Mouse (Mus musculus): ENCODE data around the gene Inka1. TPM values are rescaled to one million over a fixed set of nuclear protein-coding genes. Genes with fewer than 3 reads are reported as not detected.

The Inka1 gene
- polyA plus RNA-seq, 1 experiment from 2014 or later, result 18.7 TPM

GRCm38 (mm10) chr9:107987950-107988349, 2.3 kb upstream of the Inka1 start:
- 0 out of 2 replicates have a peak, but pooled peaks cover 3% of the 10 kb centered on the region for H3K27me3 ChIP-seq (replicated peaks; ENCODE audit: control insufficient read depth, insufficient read depth, low read length)
- H3K4me2 ChIP-seq (ENCODE audit: low read length), result no peak overlapping the region
- H3K9ac ChIP-seq (ENCODE audit: low read depth, low read length), result no peak overlapping the region
- ATAC-seq, result no peak
- 67% methylated on average over 3 of the region's 3 CpGs for WGBS
- H3K4me1 ChIP-seq (ENCODE audit: control insufficient read depth, insufficient read depth, low read depth, low read length), result peaks cover 10% of the 10 kb centered on the region
- H3K9me3 ChIP-seq (ENCODE audit: control insufficient read depth, low read length), result no peaks in the 10 kb centered on the region
- H3K27ac ChIP-seq (ENCODE audit: low read depth, low read length), result no peak overlapping the region
- no peaks in the 10 kb centered on the region for H3K36me3 ChIP-seq (ENCODE audit: control insufficient read depth, insufficient read depth, low read length)
- H3K4me3 ChIP-seq (ENCODE audit: low read length), result no peak overlapping the region

- Histone ChIP-seq H3K9me3 (ENCODE audit: control insufficient read depth, low read length) (no peaks in the 10 kb centered on the region), H3K36me3 (ENCODE audit: control insufficient read depth, insufficient read depth, low read length) (no peaks in the 10 kb centered on the region), H3K4me1 (ENCODE audit: control insufficient read depth, insufficient read depth, low read depth, low read length) (peaks cover 10% of the 10 kb centered on the region), H3K9ac (ENCODE audit: low read depth, low read length) (no peak overlapping the region), H3K27ac (ENCODE audit: low read depth, low read length) (no peak overlapping the region), H3K4me3 (ENCODE audit: low read length) (peak overlapping the region; percentile 76), H3K27me3 (replicated peaks; ENCODE audit: control insufficient read depth, insufficient read depth, low read length) (0 out of 2 replicates have a peak, but pooled peaks cover 3% of the 10 kb centered on the region), H3K4me2 (ENCODE audit: low read length) (peak overlapping the region; percentile 86)
- peak; percentile 71 for ATAC-seq
- WGBS, result 7% methylated on average over 18 of the region's 18 CpGs
Measured at GRCm38 (mm10) chr9:107986376-107986775, 697 bp upstream of the Inka1 start.

GRCm38 (mm10) chr9:107984754-107985055, 974 bp downstream of the Inka1 start:
- Histone ChIP-seq H3K4me3 (ENCODE audit: low read length) (peak overlapping the region; percentile 76), H3K4me1 (ENCODE audit: control insufficient read depth, insufficient read depth, low read depth, low read length) (peaks cover 10% of the 10 kb centered on the region), H3K36me3 (ENCODE audit: control insufficient read depth, insufficient read depth, low read length) (no peaks in the 10 kb centered on the region), H3K4me2 (ENCODE audit: low read length) (peak overlapping the region; percentile 86), H3K27ac (ENCODE audit: low read depth, low read length) (peak overlapping the region; percentile 20; the same call in 1 of the 2 replicates), H3K9ac (ENCODE audit: low read depth, low read length) (peak overlapping the region; percentile 73), H3K27me3 (replicated peaks; ENCODE audit: control insufficient read depth, insufficient read depth, low read length) (0 out of 2 replicates have a peak, but pooled peaks cover 3% of the 10 kb centered on the region), H3K9me3 (ENCODE audit: control insufficient read depth, low read length) (no peaks in the 10 kb centered on the region)
- ATAC-seq, result no peak
- 73% methylated on average over 9 of the region's 9 CpGs for WGBS

GRCm38 (mm10) chr9:107984052-107984753, 1.5 kb downstream of the Inka1 start:
- WGBS, result 71% methylated on average over 19 of the region's 19 CpGs
- H3K36me3 ChIP-seq (ENCODE audit: control insufficient read depth, insufficient read depth, low read length), result no peaks in the 10 kb centered on the region
- H3K4me2 ChIP-seq (ENCODE audit: low read length), result peak overlapping the region; percentile 86
- H3K4me1 ChIP-seq (ENCODE audit: control insufficient read depth, insufficient read depth, low read depth, low read length), result peaks cover 10% of the 10 kb centered on the region
- peak overlapping the region; percentile 76 for H3K4me3 ChIP-seq (ENCODE audit: low read length)
- no peak for ATAC-seq
- H3K27ac ChIP-seq (ENCODE audit: low read depth, low read length), result peak overlapping the region; percentile 31
- H3K9me3 ChIP-seq (ENCODE audit: control insufficient read depth, low read length), result no peaks in the 10 kb centered on the region
- H3K27me3 ChIP-seq (replicated peaks; ENCODE audit: control insufficient read depth, insufficient read depth, low read length), result 0 out of 2 replicates have a peak, but pooled peaks cover 3% of the 10 kb centered on the region
- peak overlapping the region; percentile 73; the same call in 1 of the 2 replicates for H3K9ac ChIP-seq (ENCODE audit: low read depth, low read length)

- H3K4me1 ChIP-seq (ENCODE audit: control insufficient read depth, insufficient read depth, low read depth, low read length), result peaks cover 10% of the 10 kb centered on the region
- ATAC-seq, result no peak
- no peaks in the 10 kb centered on the region for H3K36me3 ChIP-seq (ENCODE audit: control insufficient read depth, insufficient read depth, low read length)
- 0 out of 2 replicates have a peak overlapping the region, but pooled peaks have one; percentile 0 for H3K4me3 ChIP-seq (ENCODE audit: low read length)
- H3K9me3 ChIP-seq (ENCODE audit: control insufficient read depth, low read length), result no peaks in the 10 kb centered on the region
- 0 out of 2 replicates have a peak, but pooled peaks cover 3% of the 10 kb centered on the region for H3K27me3 ChIP-seq (replicated peaks; ENCODE audit: control insufficient read depth, insufficient read depth, low read length)
- peak overlapping the region; percentile 73 for H3K27ac ChIP-seq (ENCODE audit: low read depth, low read length)
- peak overlapping the region; percentile 86 for H3K4me2 ChIP-seq (ENCODE audit: low read length)
- peak overlapping the region; percentile 25; the same call in 1 of the 2 replicates for H3K9ac ChIP-seq (ENCODE audit: low read depth, low read length)
- 39% methylated on average over 4 of the region's 4 CpGs for WGBS
Measured at GRCm38 (mm10) chr9:107983421-107983890, 2.2 kb downstream of the Inka1 start.

GRCm38 (mm10) chr9:107982681-107983346, 2.9 kb downstream of the Inka1 start, which contains the start of gene Gm20661:
TSS of gene Gm20661 (plus strand) at chr9:107983058.
- Histone ChIP-seq H3K4me2 (ENCODE audit: low read length) (peak within 1 kb of the TSS; percentile 86), H3K27me3 (replicated peaks; ENCODE audit: control insufficient read depth, insufficient read depth, low read length) (0 out of 2 replicates have a peak, but pooled peaks cover 3% of the 10 kb centered on the region), H3K9me3 (ENCODE audit: control insufficient read depth, low read length) (no peaks in the 10 kb centered on the region), H3K36me3 (ENCODE audit: control insufficient read depth, insufficient read depth, low read length) (no peaks in the 10 kb centered on the region), H3K9ac (ENCODE audit: low read depth, low read length) (peak within 1 kb of the TSS; percentile 25; the same call in 1 of the 2 replicates), H3K4me1 (ENCODE audit: control insufficient read depth, insufficient read depth, low read depth, low read length) (peaks cover 10% of the 10 kb centered on the region), H3K27ac (ENCODE audit: low read depth, low read length) (peak within 1 kb of the TSS; percentile 73), H3K4me3 (ENCODE audit: low read length) (0 out of 2 replicates have a peak within 1 kb of the TSS, but pooled peaks have one; percentile 0)
- peak; percentile 34 for ATAC-seq
- 54% methylated on average over 14 of the region's 14 CpGs for WGBS

- WGBS, result 63% methylated on average over 6 of the region's 7 CpGs
- no peak for ATAC-seq
- H3K4me3 ChIP-seq (ENCODE audit: low read length), result no peak overlapping the region
Measured at GRCm38 (mm10) chr9:107981684-107982605, 3.7 kb downstream of the Inka1 start.

GRCm38 (mm10) chr9:107978815-107979214, 6.9 kb downstream of the Inka1 start:
- 92% methylated on average over 12 of the region's 12 CpGs for WGBS
- ATAC-seq, result no peak
- H3K27ac ChIP-seq (ENCODE audit: low read depth, low read length), result no peak overlapping the region
- no peak overlapping the region for H3K4me2 ChIP-seq (ENCODE audit: low read length)
- H3K27me3 ChIP-seq (replicated peaks; ENCODE audit: control insufficient read depth, insufficient read depth, low read length), result no peaks in the 10 kb centered on the region
- H3K36me3 ChIP-seq (ENCODE audit: control insufficient read depth, insufficient read depth, low read length), result no peaks in the 10 kb centered on the region
- H3K9me3 ChIP-seq (ENCODE audit: control insufficient read depth, low read length), result no peaks in the 10 kb centered on the region
- no peaks in the 10 kb centered on the region for H3K4me1 ChIP-seq (ENCODE audit: control insufficient read depth, insufficient read depth, low read depth, low read length)
- no peak overlapping the region for H3K9ac ChIP-seq (ENCODE audit: low read depth, low read length)
- H3K4me3 ChIP-seq (ENCODE audit: low read length), result no peak overlapping the region

More at GRCm38 (mm10) chr9:107981684-107982605, 3.7 kb downstream of the Inka1 start:
- no peaks in the 10 kb centered on the region for H3K36me3 ChIP-seq (ENCODE audit: control insufficient read depth, insufficient read depth, low read length)
- H3K27ac ChIP-seq (ENCODE audit: low read depth, low read length), result peak overlapping the region; percentile 70
- H3K4me1 ChIP-seq (ENCODE audit: control insufficient read depth, insufficient read depth, low read depth, low read length), result peaks cover 10% of the 10 kb centered on the region
- H3K9me3 ChIP-seq (ENCODE audit: control insufficient read depth, low read length), result no peaks in the 10 kb centered on the region
- H3K27me3 ChIP-seq (replicated peaks; ENCODE audit: control insufficient read depth, insufficient read depth, low read length), result 0 out of 2 replicates have a peak, but pooled peaks cover 3% of the 10 kb centered on the region
- peak overlapping the region; percentile 7; the same call in 1 of the 2 replicates for H3K4me2 ChIP-seq (ENCODE audit: low read length)
- H3K9ac ChIP-seq (ENCODE audit: low read depth, low read length), result peak overlapping the region; percentile 11; the same call in 1 of the 2 replicates
